Mouse (Mus musculus) myocyte (in vitro differentiated cells): ENCODE data around the gene Pptc7. TPM values are rescaled to one million over a fixed set of nuclear protein-coding genes. Genes with fewer than 3 reads are reported as not detected.

Source experiments
- H3K27me3 ChIP-seq: one replicate; pipeline ENCODE4 v1.6.1; 2011; ENCODE audit not compliant: control insufficient read depth, insufficient read depth, insufficient read length
- H3K36me3 ChIP-seq: one replicate; pipeline ENCODE4 v1.6.1; 2011; ENCODE audit not compliant: control insufficient read depth, insufficient read depth
- H3K4me2 ChIP-seq: one replicate; pipeline ENCODE4 v1.6.1; 2011; ENCODE audit warnings: low read depth, control low read depth
- H3K4me3 ChIP-seq: one replicate; pipeline ENCODE4 v1.5.1; 2011; ENCODE audit warnings: mild to moderate bottlenecking, control low read depth, moderate library complexity
- H3K79me2 ChIP-seq: one replicate; pipeline ENCODE4 v1.6.1; 2011; ENCODE audit not compliant: control insufficient read depth, insufficient read depth
- H3ac ChIP-seq: one replicate; pipeline ENCODE4 v1.6.1; 2011; ENCODE audit not compliant: control insufficient read depth, insufficient read length
- CEBPB ChIP-seq: IDR thresholded peaks from 2 replicates; pipeline ENCODE4 v1.6.1; 2011; ENCODE audit warnings: mild to moderate bottlenecking, moderate library complexity; ENCODE audit not compliant: poor library complexity, insufficient read depth, severe bottlenecking
- E2F4 ChIP-seq: IDR thresholded peaks from one replicate; pipeline ENCODE4 v1.6.1; 2011; ENCODE audit warnings: mild to moderate bottlenecking, control low read depth, moderate library complexity; ENCODE audit not compliant: insufficient read depth
- MAX ChIP-seq: IDR thresholded peaks from one replicate; pipeline ENCODE4 v1.6.1; 2011; ENCODE audit warnings: low read depth, mild to moderate bottlenecking, control low read depth
- MYOD1 ChIP-seq, 3 experiments: IDR thresholded peaks; one replicate each; pipeline ENCODE4 v1.6.1; 2011; ENCODE audit warnings: control low read depth in 2 of 3, low read depth in 2 of 3, mild to moderate bottlenecking in 2 of 3, moderate library complexity in 1 of 3; ENCODE audit not compliant: insufficient read length in 2 of 3, control insufficient read depth in 1 of 3
- MYOG ChIP-seq, 3 experiments: IDR thresholded peaks; one replicate each; pipeline ENCODE4 v1.6.1; 2011; ENCODE audit warnings: control low read depth in 2 of 3, low read depth in 2 of 3, mild to moderate bottlenecking in 2 of 3; ENCODE audit not compliant: insufficient read length in 2 of 3, control insufficient read depth in 1 of 3, insufficient read depth in 1 of 3
- POLR2A ChIP-seq: IDR thresholded peaks from one replicate; pipeline ENCODE4 v1.6.1; 2011; ENCODE audit warnings: low read depth, mild to moderate bottlenecking, control low read depth, moderate library complexity; ENCODE audit not compliant: insufficient read length
- POLR2AphosphoS2 ChIP-seq: IDR thresholded peaks from one replicate; pipeline ENCODE4 v1.6.1; 2011; ENCODE audit warnings: low read depth, control low read depth; ENCODE audit not compliant: insufficient read length
- REST ChIP-seq: IDR thresholded peaks from one replicate; pipeline ENCODE4 v1.6.1; 2011; ENCODE audit warnings: mild to moderate bottlenecking, control low read depth, moderate library complexity; ENCODE audit not compliant: insufficient read depth, insufficient read length
- SRF ChIP-seq: IDR thresholded peaks from one replicate; pipeline ENCODE4 v1.6.1; 2011; ENCODE audit warnings: low read depth; ENCODE audit not compliant: control insufficient read depth, insufficient read length
- TCF12 ChIP-seq: IDR thresholded peaks from one replicate; pipeline ENCODE4 v1.6.1; 2011; ENCODE audit warnings: mild to moderate bottlenecking, control low read depth; ENCODE audit not compliant: poor library complexity, insufficient read depth, severe bottlenecking
- TCF3 ChIP-seq: IDR thresholded peaks from one replicate; pipeline ENCODE4 v1.6.1; 2011; ENCODE audit warnings: low read depth, control low read depth; ENCODE audit not compliant: insufficient read length
- USF1 ChIP-seq: IDR thresholded peaks from one replicate; pipeline ENCODE4 v1.6.1; 2011; ENCODE audit warnings: low read depth, mild to moderate bottlenecking, control low read depth, moderate library complexity
- polyA plus RNA-seq: library from polyadenylated mRNA; unstranded; fragments of >200 nt; fragmentation: generic; extraction: Trizol; gene quantifications from one replicate; pipeline ENCODE4 v1.2.1, GENCODE M21; 2012; ENCODE audit warnings: missing spikeins

Gene Pptc7
- polyA plus RNA-seq, result 6.2 TPM

- peaks cover 46% of the 10 kb centered on the region for H3K79me2 ChIP-seq
- no peaks in the 10 kb centered on the region for H3K27me3 ChIP-seq
- peak within 1 kb of the TSS; percentile 96 for H3ac ChIP-seq
- H3K4me2 ChIP-seq, result peak within 1 kb of the TSS; percentile 91
- no peaks in the 10 kb centered on the region for H3K36me3 ChIP-seq
- H3K4me3 ChIP-seq, result peak within 1 kb of the TSS; percentile 54
- TF ChIP-seq E2F4, result no peak
- TF ChIP-seq MAX, result no peak
- peak; percentile 41 for TF ChIP-seq POLR2AphosphoS2
- no peak for TF ChIP-seq TCF3
- no peak for TF ChIP-seq MYOD1 (IDR thresholded peaks at IDR 0.05; ENCODE audit: control insufficient read depth in 1 of 3, insufficient read length in 2 of 3, low read depth in 2 of 3)
- TF ChIP-seq CEBPB, result no peak
- no peak for TF ChIP-seq MYOG (IDR thresholded peaks at IDR 0.05; ENCODE audit: control insufficient read depth in 1 of 3, insufficient read depth in 1 of 3, insufficient read length in 2 of 3, low read depth in 2 of 3)
- peak; percentile 88 for TF ChIP-seq POLR2A
- no peak for TF ChIP-seq TCF12
- no peak for TF ChIP-seq USF1
- TF ChIP-seq REST, result no peak
- TF ChIP-seq SRF, result no peak
These were observed at the start of gene Pptc7 for GRCm38 (mm10) chr5:122284183-122285028. Pptc7 (plus strand) TSS chr5:122284365.

- TF ChIP-seq POLR2A (no peak), E2F4 (no peak), MAX (no peak), POLR2AphosphoS2 (no peak), USF1 (no peak), MYOG (IDR thresholded peaks at IDR 0.05; ENCODE audit: control insufficient read depth in 1 of 3, insufficient read depth in 1 of 3, insufficient read length in 2 of 3, low read depth in 2 of 3) (no peak), SRF (no peak), TCF12 (no peak), REST (no peak), TCF3 (no peak), CEBPB (no peak), MYOD1 (IDR thresholded peaks at IDR 0.05; ENCODE audit: control insufficient read depth in 1 of 3, insufficient read length in 2 of 3, low read depth in 2 of 3) (no peak)
- Histone ChIP-seq H3ac (no peak overlapping the region), H3K27me3 (peaks cover 45% of the 10 kb centered on the region), H3K4me3 (no peak overlapping the region), H3K36me3 (no peaks in the 10 kb centered on the region), H3K79me2 (no peaks in the 10 kb centered on the region), H3K4me2 (no peak overlapping the region)
These were observed 48.8 kb upstream of the Pptc7 start for GRCm38 (mm10) chr5:122235196-122235836.

- Histone ChIP-seq H3K4me2 (no peak overlapping the region), H3K36me3 (no peaks in the 10 kb centered on the region), H3K79me2 (no peaks in the 10 kb centered on the region), H3K27me3 (peaks cover 43% of the 10 kb centered on the region), H3K4me3 (no peak overlapping the region), H3ac (no peak overlapping the region)
- no peak for TF ChIP-seq POLR2AphosphoS2
- no peak for TF ChIP-seq CEBPB
- TF ChIP-seq MYOD1 (IDR thresholded peaks at IDR 0.05; ENCODE audit: control insufficient read depth in 1 of 3, insufficient read length in 2 of 3, low read depth in 2 of 3), result no peak
- no peak for TF ChIP-seq TCF3
- TF ChIP-seq POLR2A, result no peak
- TF ChIP-seq TCF12, result no peak
These were observed 47.0 kb upstream of the Pptc7 start for GRCm38 (mm10) chr5:122237200-122237599.

GRCm38 (mm10) chr5:122239618-122240017 is 44.5 kb upstream of the Pptc7 start:
- TF ChIP-seq USF1, result no peak
- peak; percentile 6 for TF ChIP-seq POLR2AphosphoS2
- no peak overlapping the region for H3K4me3 ChIP-seq
- H3K4me2 ChIP-seq, result no peak overlapping the region
- no peaks in the 10 kb centered on the region for H3K36me3 ChIP-seq
- no peaks in the 10 kb centered on the region for H3K79me2 ChIP-seq
- no peak overlapping the region for H3ac ChIP-seq
- peaks cover 21% of the 10 kb centered on the region for H3K27me3 ChIP-seq

GRCm38 (mm10) chr5:122240521-122240920 is 43.6 kb upstream of the Pptc7 start:
- no peak overlapping the region for H3ac ChIP-seq
- peaks cover 21% of the 10 kb centered on the region for H3K27me3 ChIP-seq
- H3K4me2 ChIP-seq, result no peak overlapping the region
- no peaks in the 10 kb centered on the region for H3K79me2 ChIP-seq
- no peaks in the 10 kb centered on the region for H3K36me3 ChIP-seq
- TF ChIP-seq MYOG (IDR thresholded peaks at IDR 0.05; ENCODE audit: control insufficient read depth in 1 of 3, insufficient read depth in 1 of 3, insufficient read length in 2 of 3, low read depth in 2 of 3) (no peak), CEBPB (no peak), POLR2AphosphoS2 (no peak), SRF (no peak), E2F4 (no peak), REST (no peak), TCF3 (no peak)
- no peak overlapping the region for H3K4me3 ChIP-seq
